Mouse (Mus musculus): Measurements from ENCODE around the gene Atp2b4.

- TF ChIP-seq POLR2A (IDR thresholded peaks at IDR 0.05; ENCODE audit: insufficient read depth, low read depth, low read length) (no peak), EP300 (IDR thresholded peaks at IDR 0.05; ENCODE audit: insufficient read depth, low read depth, low read length) (no peak)
These were observed 59.7 kb downstream of the Atp2b4 start for GRCm38 (mm10) chr1:133741171-133741570.
